Mouse (Mus musculus) brain, embryonic 18.5 days (tissue): Measurements from ENCODE around the gene Pcf11.

Source experiments
- DNase-seq: peaks from one replicate; pipeline ENCODE4 v3.0.0-alpha.2; 2012; ENCODE audit warnings: low read depth, low spot score

Gene Pcf11

GRCm38 (mm10) chr7:92669507-92670471 is at the start of gene Pcf11:
TSS of gene Pcf11 (minus strand) at chr7:92669934.
- peak; percentile 96 for DNase-seq

DNA sequence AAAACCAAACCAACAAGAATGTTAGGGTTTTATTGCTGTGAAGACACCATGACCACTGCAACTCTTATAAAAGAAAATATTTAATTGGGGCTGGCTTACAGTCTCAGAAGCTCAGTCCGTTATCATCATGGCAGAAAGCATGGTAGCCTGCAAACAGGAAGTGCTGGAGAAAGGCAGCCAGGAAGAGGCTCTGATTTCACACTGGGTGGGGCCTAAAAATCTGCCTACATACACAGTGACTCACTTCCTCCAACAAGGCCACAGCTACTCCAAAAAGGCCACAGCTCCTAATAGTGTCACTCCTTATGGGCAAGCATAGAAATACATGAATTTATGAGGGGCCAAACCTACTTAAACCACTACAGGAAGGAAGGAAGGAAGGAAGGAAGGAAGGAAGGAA is 45.3 kb upstream of the Pcf11 start:
- no peak for DNase-seq

- DNase-seq, result no peak
Observed at GRCm38 (mm10) chr7:92711593-92711992, 41.9 kb upstream of the Pcf11 start.

- DNase-seq, result no peak
Observed at GRCm38 (mm10) chr7:92709573-92709972, 39.8 kb upstream of the Pcf11 start.

DNA sequence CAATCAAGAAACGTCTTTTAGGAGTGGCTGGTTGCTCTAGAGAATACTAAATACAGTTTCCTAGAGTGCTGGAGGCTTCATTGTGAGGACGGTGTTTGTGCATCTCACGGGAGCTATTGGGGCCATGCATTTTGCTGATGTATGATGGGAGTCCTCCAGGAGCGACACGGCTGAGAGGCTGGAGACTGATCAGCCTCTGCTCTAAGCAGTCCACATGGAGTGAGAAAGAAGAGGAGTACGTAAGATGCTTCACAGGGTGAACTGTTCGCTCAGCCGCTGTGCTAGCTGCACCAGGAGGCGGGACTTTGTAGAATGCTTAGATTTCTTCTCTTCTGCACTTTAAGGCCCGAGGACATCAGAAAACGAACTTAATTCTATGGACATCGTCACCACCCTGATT is 37.0 kb upstream of the Pcf11 start:
- no peak for DNase-seq

DNA sequence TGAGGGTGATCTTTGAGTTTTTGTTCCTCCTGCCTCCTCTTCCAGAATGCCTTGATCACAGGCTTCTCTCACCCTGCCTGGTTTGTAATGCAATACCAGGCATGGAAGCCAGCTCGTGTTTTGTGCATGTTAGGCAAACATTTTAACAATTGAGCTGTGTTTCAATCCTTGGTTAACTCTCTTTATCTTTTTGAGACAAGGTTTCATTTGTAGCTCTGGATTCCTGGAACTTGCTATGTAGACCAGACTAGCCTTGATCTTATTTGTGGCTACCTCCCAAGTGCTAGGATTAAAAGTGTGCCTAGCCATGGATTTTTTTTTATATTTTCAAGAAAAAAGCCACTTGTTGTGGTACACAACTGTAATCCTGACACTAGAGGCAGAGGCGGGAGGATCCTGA is 35.8 kb upstream of the Pcf11 start:
- DNase-seq, result no peak

GRCm38 (mm10) chr7:92703661-92704060 is 33.9 kb upstream of the Pcf11 start:
- no peak for DNase-seq

DNA sequence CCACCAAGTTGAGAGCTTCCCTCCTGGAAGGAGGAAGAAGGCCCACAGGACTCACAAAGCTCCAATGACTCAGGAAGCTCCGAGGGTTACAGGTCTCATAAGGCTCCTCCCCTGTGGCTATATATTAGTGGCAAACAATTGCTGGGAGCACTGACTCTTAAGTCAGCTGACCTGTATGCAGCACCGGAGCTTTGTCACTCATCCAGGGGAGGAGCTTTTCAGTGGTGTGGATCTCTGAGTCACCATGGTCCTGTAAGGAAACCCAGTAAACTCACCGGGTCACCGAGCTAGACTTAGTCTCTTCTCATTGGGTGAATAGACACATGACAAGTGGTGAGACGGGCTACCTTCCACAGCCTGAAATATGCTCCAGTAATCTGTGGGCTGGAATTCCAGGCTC is 29.0 kb upstream of the Pcf11 start:
- DNase-seq, result no peak

- DNase-seq, result no peak
Observed at GRCm38 (mm10) chr7:92696395-92696794, 26.7 kb upstream of the Pcf11 start.

- no peak for DNase-seq
Observed at GRCm38 (mm10) chr7:92689101-92689500, 19.4 kb upstream of the Pcf11 start.

DNA sequence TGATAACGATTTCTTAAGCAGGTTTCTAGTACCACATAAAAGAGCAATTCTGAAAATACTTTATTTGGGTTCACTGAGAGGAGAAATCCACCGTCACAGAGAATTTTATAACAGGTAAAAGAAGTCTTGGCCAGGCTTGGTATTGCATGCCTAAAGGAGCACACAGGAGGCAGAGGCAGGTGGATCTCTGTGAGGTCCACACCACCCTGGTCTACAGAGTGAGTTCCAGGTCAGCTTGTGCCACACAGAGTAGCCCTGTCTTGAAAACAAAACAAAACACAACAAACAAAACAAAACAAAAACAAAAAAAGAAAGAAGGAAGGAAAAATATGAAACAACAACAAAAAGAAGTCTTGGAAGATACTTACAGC is 18.6 kb upstream of the Pcf11 start:
- no peak for DNase-seq

- no peak for DNase-seq
Observed at GRCm38 (mm10) chr7:92687556-92688298, 18.0 kb upstream of the Pcf11 start.

- no peak for DNase-seq
Observed at GRCm38 (mm10) chr7:92677346-92677745, 7.6 kb upstream of the Pcf11 start.

DNA sequence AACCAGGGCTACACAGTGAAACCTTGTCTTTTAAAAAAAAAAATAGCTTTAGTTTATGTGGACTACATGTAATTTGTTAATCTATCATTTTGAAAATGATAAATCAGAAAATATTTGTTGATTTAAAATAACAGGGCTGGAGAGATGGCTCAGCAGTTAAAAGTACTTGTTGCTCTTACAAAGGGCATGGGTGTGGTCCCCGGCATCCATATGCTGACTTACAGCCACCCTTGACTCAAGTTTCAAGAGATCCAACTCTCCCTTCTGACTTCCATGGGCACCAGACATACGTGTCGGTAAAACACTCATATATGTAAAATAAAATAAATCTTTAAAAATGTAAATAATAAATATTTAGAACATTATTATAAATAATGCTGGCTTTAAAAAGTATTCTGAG is 5.4 kb upstream of the Pcf11 start:
- no peak for DNase-seq

DNA sequence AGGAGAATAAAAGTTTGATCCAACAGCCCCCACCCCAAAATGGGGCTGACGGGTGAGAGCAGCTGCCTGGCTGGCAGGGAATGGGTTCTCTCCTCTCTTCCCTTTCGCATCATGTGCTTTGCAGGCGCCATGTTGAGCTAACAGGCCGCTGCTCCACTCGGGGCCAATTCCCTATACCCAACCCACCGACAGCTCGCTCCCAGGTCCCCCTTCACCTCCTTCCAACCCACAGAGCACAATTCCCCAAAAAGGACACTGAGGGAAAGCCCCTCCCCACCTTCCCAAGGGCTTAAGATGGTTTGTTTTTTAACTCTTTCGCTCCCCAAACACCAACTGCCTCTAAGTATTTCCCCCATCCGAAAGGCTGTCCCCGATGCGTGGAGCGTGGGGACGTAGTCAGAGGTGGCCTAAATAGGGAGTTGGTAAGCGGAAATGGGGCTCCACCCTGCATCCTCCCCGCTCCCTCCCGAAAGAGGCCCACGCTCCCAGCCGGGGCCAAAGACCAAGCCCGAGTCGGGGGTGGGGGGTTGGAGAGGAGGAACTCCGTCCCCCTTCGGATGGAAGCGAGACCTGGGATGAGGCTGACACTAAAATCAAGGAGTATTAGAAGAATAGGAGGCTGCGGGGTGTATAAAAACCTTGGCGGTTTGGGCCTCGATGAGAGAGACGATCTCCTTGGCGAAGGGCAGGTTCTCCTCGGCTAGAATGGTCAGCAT is 785 bp downstream of the Pcf11 start:
- DNase-seq, result peak; percentile 26

- no peak for DNase-seq
Observed at GRCm38 (mm10) chr7:92666274-92666820, 3.4 kb downstream of the Pcf11 start.

GRCm38 (mm10) chr7:92658050-92658449 is 11.7 kb downstream of the Pcf11 start:
- DNase-seq, result no peak

- DNase-seq, result no peak
Observed at GRCm38 (mm10) chr7:92656386-92656785, 13.3 kb downstream of the Pcf11 start.

DNA sequence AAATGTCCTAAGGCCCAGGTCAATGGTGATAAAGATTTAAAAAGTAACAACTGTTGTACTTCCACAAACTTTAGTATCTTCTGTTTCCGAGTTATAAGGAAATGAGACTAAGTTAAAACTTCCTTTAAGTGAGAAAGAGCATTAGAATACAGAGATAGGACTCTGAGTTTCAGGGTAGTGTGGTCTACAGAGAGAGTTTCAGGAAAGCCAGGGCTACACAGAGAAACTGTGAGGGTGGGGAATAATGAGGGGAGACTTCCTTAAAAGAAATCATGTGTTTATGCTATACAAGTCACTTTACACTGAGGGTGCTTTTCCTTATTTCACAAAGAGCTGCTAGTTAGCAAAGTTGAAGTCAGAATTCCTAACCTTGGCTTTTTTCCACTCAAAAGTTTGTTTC is 16.4 kb downstream of the Pcf11 start:
- DNase-seq, result no peak

DNA sequence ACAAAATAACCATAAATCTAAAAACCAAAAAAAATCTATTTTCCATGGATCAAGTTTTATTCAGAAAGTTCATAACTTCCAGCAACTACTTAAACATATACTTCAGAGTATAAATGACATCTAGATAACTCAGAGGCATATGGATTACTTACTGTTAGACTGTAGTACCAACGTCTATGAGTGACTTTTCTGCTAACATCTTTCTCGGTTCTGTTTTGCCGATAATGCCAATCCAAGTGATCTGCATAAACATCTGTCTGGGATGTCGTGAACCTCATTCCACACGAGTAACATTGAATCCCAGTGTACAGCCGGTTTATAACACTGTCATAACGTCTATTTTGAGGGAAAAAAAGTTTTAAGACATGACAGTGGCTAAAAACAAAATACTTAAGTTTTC is 21.9 kb downstream of the Pcf11 start:
- DNase-seq, result no peak

DNA sequence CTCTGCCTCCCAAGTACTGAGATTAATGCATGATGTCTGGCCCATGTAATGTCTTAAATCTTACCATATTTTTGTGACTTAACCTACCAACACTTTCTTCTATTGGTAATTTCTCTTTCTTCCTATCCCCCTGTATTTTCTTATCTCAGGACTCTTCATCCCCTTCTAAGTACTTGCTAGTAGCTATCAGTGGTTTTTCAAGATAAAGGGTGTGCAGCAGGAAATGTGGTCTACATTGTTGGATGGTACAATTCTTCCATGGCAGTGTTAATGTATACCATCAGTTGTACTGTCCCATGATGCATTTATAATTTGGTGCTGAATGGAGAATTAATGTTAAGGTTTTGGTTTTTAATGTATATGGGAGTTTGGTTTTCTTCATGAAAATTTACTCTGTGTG is 27.4 kb downstream of the Pcf11 start:
- no peak for DNase-seq

DNA sequence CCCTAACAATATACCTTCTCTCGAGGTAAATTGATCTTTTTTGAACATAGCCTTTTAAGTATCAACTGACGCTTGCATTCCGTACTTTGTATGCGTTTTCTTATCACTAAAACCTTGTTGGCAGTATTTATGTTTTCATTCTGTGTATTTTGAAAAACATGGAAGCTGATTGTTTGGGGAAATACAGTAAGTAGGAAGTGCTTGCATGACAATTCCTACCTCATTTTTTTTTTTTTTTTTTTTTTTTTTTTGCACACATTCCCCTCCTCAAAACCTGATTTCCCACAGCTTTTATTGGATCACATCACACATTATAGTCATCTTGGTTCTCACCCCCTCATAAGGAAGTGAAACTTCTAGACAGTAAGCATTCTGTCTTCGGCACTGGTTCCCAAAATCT is 31.7 kb downstream of the Pcf11 start:
- DNase-seq, result no peak
